Mouse (Mus musculus): ENCODE data around the gene Nfia.

DNA sequence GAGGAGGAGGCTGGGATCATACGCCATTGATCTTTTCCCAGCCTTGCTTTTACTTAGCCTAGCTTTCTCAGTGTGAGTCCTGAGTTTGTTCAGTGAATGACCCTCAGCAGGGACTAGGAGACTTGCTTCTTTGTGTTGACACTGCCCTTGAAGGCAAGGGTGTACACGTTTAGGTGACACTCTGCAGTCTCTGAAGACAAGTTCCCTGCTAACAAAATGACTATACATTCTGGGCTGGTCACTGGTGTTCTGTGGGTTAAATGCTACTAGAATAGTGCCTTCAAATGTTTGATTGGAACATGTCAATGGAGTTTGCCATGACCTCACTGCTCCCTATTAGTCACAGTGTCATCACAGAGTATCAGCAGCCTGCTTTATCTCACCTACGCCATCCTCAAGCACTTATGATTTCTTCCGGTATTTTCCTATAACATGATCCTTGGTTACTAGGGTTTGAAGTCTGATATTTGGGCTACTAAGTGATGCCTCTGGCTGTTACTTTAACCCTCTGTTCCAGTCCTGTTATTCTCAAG, 68.6 kb downstream of the Nfia start:
- no peak for TF ChIP-seq CTCF (IDR thresholded peaks at IDR 0.05; ENCODE audit: borderline replicate concordance, insufficient read depth, low read depth, low read length)
- TF ChIP-seq POLR2A (IDR thresholded peaks at IDR 0.05; ENCODE audit: borderline replicate concordance, insufficient read depth, low read length), result no peak
